Mouse (Mus musculus): ENCODE data around the gene Ereg.

Ereg gene

GRCm38 (mm10) chr5:91074450-91074950 lies at the start of gene Ereg:
Ereg (plus strand) TSS chr5:91074622.
- no peak for DNase-seq

GRCm38 (mm10) chr5:91027164-91027563 lies 47.3 kb upstream of the Ereg start, which contains the start of gene Epgn:
Epgn (plus strand) TSS chr5:91027464.
- DNase-seq: no peak

GRCm38 (mm10) chr5:91027840-91028239 lies 46.6 kb upstream of the Ereg start:
- DNase-seq: no peak

GRCm38 (mm10) chr5:91030629-91031028 lies 43.8 kb upstream of the Ereg start:
- no peak for DNase-seq

GRCm38 (mm10) chr5:91035341-91035740 lies 39.1 kb upstream of the Ereg start:
- DNase-seq: no peak

- no peak for DNase-seq
Measured at GRCm38 (mm10) chr5:91036628-91037027, 37.8 kb upstream of the Ereg start.

- DNase-seq: no peak
Measured at GRCm38 (mm10) chr5:91037756-91038155, 36.7 kb upstream of the Ereg start.

GRCm38 (mm10) chr5:91038547-91038946 lies 35.9 kb upstream of the Ereg start:
- no peak for DNase-seq

GRCm38 (mm10) chr5:91038963-91039362 lies 35.5 kb upstream of the Ereg start:
- no peak for DNase-seq

GRCm38 (mm10) chr5:91047987-91048386 lies 26.4 kb upstream of the Ereg start:
- no peak for DNase-seq

GRCm38 (mm10) chr5:91048397-91048796 lies 26.0 kb upstream of the Ereg start:
- DNase-seq: no peak

GRCm38 (mm10) chr5:91072340-91072739 lies 2.1 kb upstream of the Ereg start:
- DNase-seq: no peak

- DNase-seq: no peak
Measured at GRCm38 (mm10) chr5:91073626-91074025, 796 bp upstream of the Ereg start.

GRCm38 (mm10) chr5:91074026-91074425 lies 396 bp upstream of the Ereg start:
- DNase-seq: no peak

GRCm38 (mm10) chr5:91075021-91075420 lies 599 bp downstream of the Ereg start:
- no peak for DNase-seq

- no peak for DNase-seq
Measured at GRCm38 (mm10) chr5:91083016-91083415, 8.6 kb downstream of the Ereg start.

GRCm38 (mm10) chr5:91085291-91085690 lies 10.9 kb downstream of the Ereg start:
- no peak for DNase-seq

GRCm38 (mm10) chr5:91090301-91090700 lies 15.9 kb downstream of the Ereg start:
- DNase-seq: no peak

- DNase-seq: no peak
Measured at GRCm38 (mm10) chr5:91097911-91098614, 23.6 kb downstream of the Ereg start.

GRCm38 (mm10) chr5:91101742-91102141 lies 27.3 kb downstream of the Ereg start:
- no peak for DNase-seq

- no peak for DNase-seq
Measured at GRCm38 (mm10) chr5:91103943-91104665, 29.7 kb downstream of the Ereg start.

GRCm38 (mm10) chr5:91106248-91106647 lies 31.8 kb downstream of the Ereg start:
- DNase-seq: no peak

- no peak for DNase-seq
Measured at GRCm38 (mm10) chr5:91110023-91110670, 35.7 kb downstream of the Ereg start.

- no peak for DNase-seq
Measured at GRCm38 (mm10) chr5:91111019-91111418, 36.6 kb downstream of the Ereg start.
